Comparison of ENCODE assay signal across 8 mouse cellular contexts in the genomic region with DNA sequence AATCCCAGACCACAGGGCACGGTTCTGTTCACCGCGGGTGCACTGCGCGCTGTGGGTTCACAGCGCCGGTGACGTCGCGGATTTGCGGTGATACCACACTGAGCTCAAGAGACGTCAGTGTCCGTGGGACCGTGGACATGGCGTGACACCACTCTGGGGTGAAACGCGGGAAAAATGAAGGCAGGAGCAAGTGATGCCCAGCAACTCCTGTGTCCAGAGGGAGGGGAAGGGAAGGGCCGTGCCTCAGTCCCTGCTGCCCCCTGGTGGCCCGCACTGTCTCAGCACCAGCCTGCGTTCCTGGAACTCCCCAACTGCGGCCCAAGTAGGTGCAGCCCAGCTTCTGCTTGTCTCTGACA. TPM values are rescaled to one million over a fixed set of nuclear protein-coding genes. Genes with fewer than 3 reads are reported as not detected.
A peak's percentile ranks its signal among the peaks of the same experiment; 100 is the strongest.
DNase-seq lines count a peak whose midpoint lies in the region; ATAC-seq and TF ChIP-seq lines count a peak whose summit lies in the region.

No protein-coding gene starts in this region.

- peak overlapping the region; percentile 76 for H3K4me2 ChIP-seq in embryonic facial prominence, embryonic 15.5 days (replicated peaks)
- H3K4me2 ChIP-seq in kidney, embryonic 14.5 days (replicated peaks; ENCODE audit: low read depth, low read length): peak overlapping the region; percentile 81
- peak overlapping the region; percentile 83 for H3K4me2 ChIP-seq in limb, embryonic 14.5 days (replicated peaks; ENCODE audit: low read depth, low read length, severe bottlenecking)
- H3K4me2 ChIP-seq in midbrain, postnatal 0 days (ENCODE audit: low read depth, low read length, poor library complexity, severe bottlenecking): peak overlapping the region; percentile 71

- no peaks in the 10 kb centered on the region for H3K9me3 ChIP-seq in embryonic facial prominence, embryonic 15.5 days (replicated peaks)
- H3K9me3 ChIP-seq in heart, embryonic 10.5 days: no peaks in the 10 kb centered on the region
- no peaks in the 10 kb centered on the region for H3K9me3 ChIP-seq in kidney, embryonic 14.5 days (ENCODE audit: control insufficient read depth, low read length)
- H3K9me3 ChIP-seq in limb, embryonic 14.5 days (ENCODE audit: control insufficient read depth, low read length): no peaks in the 10 kb centered on the region
- no peaks in the 10 kb centered on the region for H3K9me3 ChIP-seq in midbrain, postnatal 0 days (ENCODE audit: low read length)

- H3K9ac ChIP-seq in embryonic facial prominence, embryonic 15.5 days: 0 out of 2 replicates have a peak overlapping the region, but pooled peaks have one; percentile 9
- peak overlapping the region; percentile 47; the same call in 1 of the 2 replicates for H3K9ac ChIP-seq in kidney, embryonic 14.5 days (ENCODE audit: low read depth, low read length)
- H3K9ac ChIP-seq in limb, embryonic 14.5 days (ENCODE audit: low read depth, low read length, severe bottlenecking): peak overlapping the region; percentile 48; the same call in 1 of the 2 replicates
- peak overlapping the region; percentile 37 for H3K9ac ChIP-seq in midbrain, postnatal 0 days (replicated peaks; ENCODE audit: low read length, poor library complexity, severe bottlenecking)

- ATAC-seq in embryonic facial prominence, embryonic 15.5 days (ENCODE audit: insufficient number of reproducible peaks, low FRiP score, low TSS enrichment, low read depth): peak; percentile 37; the same call in 1 of the 2 replicates
- ATAC-seq in kidney, embryonic 14.5 days (ENCODE audit: low FRiP score, low TSS enrichment): peak; percentile 81
- ATAC-seq in limb, embryonic 14.5 days (ENCODE audit: low FRiP score, low read depth): peak; percentile 79
- peak; percentile 69 for ATAC-seq in midbrain, postnatal 0 days (ENCODE audit: low FRiP score)

- DNase-seq in 416B (ENCODE audit: low read depth): peak; percentile 82
- DNase-seq in heart, embryonic 10.5 days (ENCODE audit: low spot score): peak; percentile 89
- peak; percentile 80 for DNase-seq in limb, embryonic 14.5 days (ENCODE audit: low spot score)
- DNase-seq in midbrain, postnatal 0 days (ENCODE audit: low spot score): peak; percentile 85
- DNase-seq in spleen, postnatal 10 days (ENCODE audit: low spot score in 2 of 2): peak; percentile 83 to 90

- no peak overlapping the region for H3K27ac ChIP-seq in bone marrow macrophage, adult 2 months (ENCODE audit: insufficient read depth, low read depth, low read length)
- H3K27ac ChIP-seq in embryonic facial prominence, embryonic 15.5 days (replicated peaks): no peak overlapping the region
- H3K27ac ChIP-seq in heart, embryonic 10.5 days: peak overlapping the region; percentile 59; the same call in 1 of the 2 replicates
- H3K27ac ChIP-seq in kidney, embryonic 14.5 days (ENCODE audit: low read depth, low read length): no peak overlapping the region
- no peak overlapping the region for H3K27ac ChIP-seq in limb, embryonic 14.5 days (replicated peaks; ENCODE audit: low read depth, low read length)
- no peak overlapping the region for H3K27ac ChIP-seq in midbrain, postnatal 0 days (ENCODE audit: low read depth, low read length)

- peak overlapping the region; percentile 45 for H3K4me3 ChIP-seq in bone marrow macrophage, adult 2 months (ENCODE audit: insufficient read depth, low read length)
- H3K4me3 ChIP-seq in embryonic facial prominence, embryonic 15.5 days (replicated peaks): peak overlapping the region; percentile 38
- H3K4me3 ChIP-seq in heart, embryonic 10.5 days: peak overlapping the region; percentile 51
- H3K4me3 ChIP-seq in kidney, embryonic 14.5 days (ENCODE audit: low read length): peak overlapping the region; percentile 36
- peak overlapping the region; percentile 36 for H3K4me3 ChIP-seq in limb, embryonic 14.5 days (replicated peaks; ENCODE audit: low read length)
- H3K4me3 ChIP-seq in midbrain, postnatal 0 days (ENCODE audit: low read depth, low read length): peak overlapping the region; percentile 39

- 2% methylated on average over 21 of the region's 21 CpGs for WGBS in embryonic facial prominence, embryonic 15.5 days
- 6% methylated on average over 21 of the region's 21 CpGs for WGBS in heart, embryonic 10.5 days
- WGBS in kidney, embryonic 14.5 days: 2% methylated on average over 21 of the region's 21 CpGs
- 0% methylated on average over 21 of the region's 21 CpGs for WGBS in limb, embryonic 14.5 days
- WGBS in midbrain, postnatal 0 days: 3% methylated on average over 21 of the region's 21 CpGs

- TF ChIP-seq CTCF in bone marrow macrophage, adult 2 months (IDR thresholded peaks at IDR 0.05; ENCODE audit: low read depth, low read length): peak; percentile 85
- TF ChIP-seq CTCF in midbrain, postnatal 0 days (IDR thresholded peaks at IDR 0.05): peak; percentile 94

- H3K4me1 ChIP-seq in bone marrow macrophage, adult 2 months (ENCODE audit: control insufficient read depth, insufficient read depth, low read length): peaks cover 20% of the 10 kb centered on the region
- H3K4me1 ChIP-seq in embryonic facial prominence, embryonic 15.5 days: peaks cover 20% of the 10 kb centered on the region
- peaks cover 15% of the 10 kb centered on the region for H3K4me1 ChIP-seq in heart, embryonic 10.5 days
- H3K4me1 ChIP-seq in kidney, embryonic 14.5 days (ENCODE audit: control insufficient read depth, insufficient read depth, low read length): no peaks in the 10 kb centered on the region
- peaks cover 13% of the 10 kb centered on the region for H3K4me1 ChIP-seq in limb, embryonic 14.5 days (ENCODE audit: control insufficient read depth, insufficient read depth, low read length)
- no peaks in the 10 kb centered on the region for H3K4me1 ChIP-seq in midbrain, postnatal 0 days (ENCODE audit: insufficient read depth, low read length)

- no peaks in the 10 kb centered on the region for H3K27me3 ChIP-seq in embryonic facial prominence, embryonic 15.5 days
- peaks cover 26% of the 10 kb centered on the region; the same call in 1 of the 2 replicates for H3K27me3 ChIP-seq in heart, embryonic 10.5 days (ENCODE audit: insufficient read depth, poor library complexity, severe bottlenecking)
- H3K27me3 ChIP-seq in kidney, embryonic 14.5 days (ENCODE audit: control insufficient read depth, insufficient read depth, low read length): no peaks in the 10 kb centered on the region
- H3K27me3 ChIP-seq in limb, embryonic 14.5 days (ENCODE audit: control insufficient read depth, insufficient read depth, low read length): no peaks in the 10 kb centered on the region
- no peaks in the 10 kb centered on the region for H3K27me3 ChIP-seq in midbrain, postnatal 0 days (ENCODE audit: insufficient read depth, low read length)

- no peak for TF ChIP-seq POLR2A in bone marrow macrophage, adult 2 months (IDR thresholded peaks at IDR 0.05; ENCODE audit: borderline replicate concordance, low read depth, low read length)
- no peak for TF ChIP-seq POLR2A in limb, embryonic 14.5 days (IDR thresholded peaks at IDR 0.05; ENCODE audit: borderline replicate concordance, extremely low read depth, insufficient read depth, insufficient read length)

- H3K36me3 ChIP-seq in embryonic facial prominence, embryonic 15.5 days: no peaks in the 10 kb centered on the region
- no peaks in the 10 kb centered on the region for H3K36me3 ChIP-seq in heart, embryonic 10.5 days
- no peaks in the 10 kb centered on the region for H3K36me3 ChIP-seq in kidney, embryonic 14.5 days (ENCODE audit: control insufficient read depth, insufficient read depth, low read length)
- no peaks in the 10 kb centered on the region; the same call in 1 of the 2 replicates for H3K36me3 ChIP-seq in limb, embryonic 14.5 days (ENCODE audit: control insufficient read depth, insufficient read depth, low read length)
- H3K36me3 ChIP-seq in midbrain, postnatal 0 days (ENCODE audit: insufficient read depth, low read length): no peaks in the 10 kb centered on the region

RNA-seq across cellular contexts. Expression of a gene that starts 21.9 kb away (rescaled TPM):
- 37.0 and 37.4 TPM in 2 replicates for polyA plus RNA-seq in bone marrow macrophage, adult 2 months (2012; ENCODE audit: insufficient read depth, insufficient read length, missing spikeins)
- 1.1 and 1.5 TPM in 2 replicates for polyA plus RNA-seq in embryonic facial prominence, embryonic 15.5 days (2015; fragmentation: Nextera tagmentation; extraction: Ambion mirVana)
- polyA plus RNA-seq in heart, embryonic 10.5 days (2016; fragmentation: Nextera tagmentation; extraction: Ambion mirVana): 0.07 and 0.11 TPM in 2 replicates
- polyA plus RNA-seq in kidney, embryonic 14.5 days (2014; fragmentation: Nextera tagmentation; extraction: Ambion mirVana): 0.13 and 0.22 TPM in 2 replicates
- polyA plus RNA-seq in limb, embryonic 14.5 days (2012; rRNA removed): 1.2 and 2.0 TPM in 2 replicates
- 0.50 TPM in 2 replicates for polyA plus RNA-seq in limb, embryonic 14.5 days (2014; fragmentation: Nextera tagmentation; extraction: Ambion mirVana)
- 0.44 and 0.61 TPM in 2 replicates for total RNA-seq in midbrain, postnatal 0 days (2014; rRNA removed)
- polyA plus RNA-seq in midbrain, postnatal 0 days (2015; fragmentation: Nextera tagmentation; extraction: Ambion mirVana): 0.21 and 0.44 TPM in 2 replicates

RNA-seq across cellular contexts. Expression of a gene that starts 29.4 kb away (rescaled TPM):
- polyA plus RNA-seq in bone marrow macrophage, adult 2 months (2012; ENCODE audit: insufficient read depth, insufficient read length, missing spikeins): 56.6 and 65.8 TPM in 2 replicates
- polyA plus RNA-seq in embryonic facial prominence, embryonic 15.5 days (2015; fragmentation: Nextera tagmentation; extraction: Ambion mirVana): 13.0 and 13.2 TPM in 2 replicates
- polyA plus RNA-seq in heart, embryonic 10.5 days (2016; fragmentation: Nextera tagmentation; extraction: Ambion mirVana): 2.2 and 3.4 TPM in 2 replicates
- 4.0 and 5.9 TPM in 2 replicates for polyA plus RNA-seq in kidney, embryonic 14.5 days (2014; fragmentation: Nextera tagmentation; extraction: Ambion mirVana)
- polyA plus RNA-seq in limb, embryonic 14.5 days (2012; rRNA removed): 8.6 and 11.2 TPM in 2 replicates
- polyA plus RNA-seq in limb, embryonic 14.5 days (2014; fragmentation: Nextera tagmentation; extraction: Ambion mirVana): 7.3 and 7.8 TPM in 2 replicates
- 11.0 and 12.9 TPM in 2 replicates for total RNA-seq in midbrain, postnatal 0 days (2014; rRNA removed)
- polyA plus RNA-seq in midbrain, postnatal 0 days (2015; fragmentation: Nextera tagmentation; extraction: Ambion mirVana): 5.4 and 6.7 TPM in 2 replicates

Comparison
In these comparisons a context has a peak if more than half of its experiments do, and no peak if none do; other contexts are left out.
1. RNA of a gene that starts 21.9 kb away (polyA plus RNA-seq): 37.0 to 37.4 TPM in bone marrow macrophage, adult 2 months; 1.1 to 1.5 TPM in embryonic facial prominence, embryonic 15.5 days, 0.50 to 2.0 TPM in limb, embryonic 14.5 days, 0.13 to 0.22 TPM in kidney, embryonic 14.5 days, 0.21 to 0.44 TPM in midbrain, postnatal 0 days and 0.07 to 0.11 TPM in heart, embryonic 10.5 days; every median in the first group is over 10 times any median in the second.
2. Peak in every context shown above with its lines, with median percentiles within 50 percentile points of each other: DNase-seq, H3K4me3 ChIP-seq, ATAC-seq, H3K4me2 ChIP-seq and H3K9ac ChIP-seq.